Mouse (Mus musculus) testis, adult 2 months (tissue): Measurements from ENCODE around the gene Tada2a. TPM values are rescaled to one million over a fixed set of nuclear protein-coding genes. Genes with fewer than 3 reads are reported as not detected.

ENCODE experiments used
- H3K27ac ChIP-seq: fragments of 200-500 bp; 2 replicates; pipeline ENCODE4 v1.5.1; 2012; ENCODE audit warnings: low read depth, low read length; ENCODE audit not compliant: control insufficient read depth, insufficient read depth
- H3K27me3 ChIP-seq: fragments of 200-500 bp; 2 replicates; pipeline ENCODE4 v1.6.1; 2012; ENCODE audit warnings: mild to moderate bottlenecking, low read length, moderate library complexity; ENCODE audit not compliant: control insufficient read depth, insufficient read depth
- H3K36me3 ChIP-seq: fragments of 200-500 bp; 2 replicates; pipeline ENCODE4 v1.6.1; 2012; ENCODE audit warnings: mild to moderate bottlenecking, low read length; ENCODE audit not compliant: control insufficient read depth, insufficient read depth
- H3K4me1 ChIP-seq: fragments of 200-500 bp; 2 replicates; pipeline ENCODE4 v1.6.1; 2012; ENCODE audit warnings: low read length; ENCODE audit not compliant: control insufficient read depth, insufficient read depth
- H3K4me3 ChIP-seq: fragments of 200-500 bp; 2 replicates; pipeline ENCODE4 v1.5.1; 2012; ENCODE audit warnings: low read depth, mild to moderate bottlenecking, low read length, moderate library complexity, mixed read lengths; ENCODE audit not compliant: control insufficient read depth
- CTCF ChIP-seq: fragments of 200-500 bp; IDR thresholded peaks from 2 replicates; pipeline ENCODE4 v1.5.1; 2012; ENCODE audit warnings: low read depth, mild to moderate bottlenecking, inconsistent platforms, low read length, moderate library complexity; ENCODE audit not compliant: control insufficient read depth, insufficient read depth, insufficient replicate concordance
- POLR2A ChIP-seq: fragments of 200-500 bp; IDR thresholded peaks from 2 replicates; pipeline ENCODE4 v1.6.1; 2012; ENCODE audit warnings: low read depth, mild to moderate bottlenecking, inconsistent platforms, low read length, moderate library complexity; ENCODE audit not compliant: control insufficient read depth
- polyA plus RNA-seq: library from polyadenylated mRNA; depleted of rRNA; stranded (reverse); fragments of >200 nt; gene quantifications from 2 replicates; pipeline ENCODE4 v1.2.3, GENCODE M21; 2012

Tada2a gene
- polyA plus RNA-seq, 1 experiment, result 4.2 TPM

- TF ChIP-seq CTCF (no peak), POLR2A (no peak)
- Histone ChIP-seq H3K4me3 (no peak overlapping the region), H3K27ac (no peak overlapping the region), H3K4me1 (no peaks in the 10 kb centered on the region), H3K27me3 (no peaks in the 10 kb centered on the region), H3K36me3 (no peaks in the 10 kb centered on the region)
Observed at GRCm38 (mm10) chr11:84080327-84080726, 49.1 kb downstream of the Tada2a start.

GRCm38 (mm10) chr11:84079887-84080286 is 49.5 kb downstream of the Tada2a start:
- Histone ChIP-seq H3K4me3 (no peak overlapping the region), H3K27ac (no peak overlapping the region)

GRCm38 (mm10) chr11:84079361-84079760 is 50.0 kb downstream of the Tada2a start:
- no peak overlapping the region for H3K4me3 ChIP-seq
- H3K4me1 ChIP-seq, result no peaks in the 10 kb centered on the region
- no peak overlapping the region for H3K27ac ChIP-seq
- TF ChIP-seq CTCF (no peak), POLR2A (no peak)
- H3K36me3 ChIP-seq, result no peaks in the 10 kb centered on the region
- no peaks in the 10 kb centered on the region for H3K27me3 ChIP-seq

More at GRCm38 (mm10) chr11:84079887-84080286, 49.5 kb downstream of the Tada2a start:
- Histone ChIP-seq H3K36me3 (no peaks in the 10 kb centered on the region), H3K27me3 (no peaks in the 10 kb centered on the region), H3K4me1 (no peaks in the 10 kb centered on the region)
- TF ChIP-seq CTCF (no peak), POLR2A (no peak)

GRCm38 (mm10) chr11:84078601-84079000 is 50.8 kb downstream of the Tada2a start:
- Histone ChIP-seq H3K27ac (no peak overlapping the region), H3K36me3 (no peaks in the 10 kb centered on the region), H3K27me3 (no peaks in the 10 kb centered on the region), H3K4me1 (no peaks in the 10 kb centered on the region), H3K4me3 (no peak overlapping the region)
- no peak for TF ChIP-seq POLR2A
- no peak for TF ChIP-seq CTCF

- H3K27me3 ChIP-seq, result no peaks in the 10 kb centered on the region
- H3K4me3 ChIP-seq, result no peak overlapping the region
- H3K27ac ChIP-seq, result no peak overlapping the region
- no peaks in the 10 kb centered on the region for H3K36me3 ChIP-seq
- TF ChIP-seq CTCF (no peak), POLR2A (no peak)
- H3K4me1 ChIP-seq, result no peaks in the 10 kb centered on the region
Observed at GRCm38 (mm10) chr11:84077008-84077407, 52.4 kb downstream of the Tada2a start.

GRCm38 (mm10) chr11:84073816-84074764 is 55.3 kb downstream of the Tada2a start:
- Histone ChIP-seq H3K27me3 (no peaks in the 10 kb centered on the region), H3K4me1 (0 out of 2 replicates have a peak, but pooled peaks cover under 1% of the 10 kb centered on the region), H3K36me3 (no peaks in the 10 kb centered on the region), H3K27ac (no peak overlapping the region), H3K4me3 (no peak overlapping the region)
- TF ChIP-seq POLR2A (no peak), CTCF (no peak)

GRCm38 (mm10) chr11:84072904-84073651 is 56.3 kb downstream of the Tada2a start:
- no peak overlapping the region for H3K27ac ChIP-seq
- H3K4me3 ChIP-seq, result no peak overlapping the region
- H3K27me3 ChIP-seq, result no peaks in the 10 kb centered on the region
- no peaks in the 10 kb centered on the region for H3K36me3 ChIP-seq
- 0 out of 2 replicates have a peak, but pooled peaks cover 3% of the 10 kb centered on the region for H3K4me1 ChIP-seq
- TF ChIP-seq CTCF (no peak), POLR2A (no peak)
